Mouse (Mus musculus) brain, embryonic 14.5 days (tissue): ENCODE data around the gene Zdhhc24. TPM values are rescaled to one million over a fixed set of nuclear protein-coding genes. Genes with fewer than 3 reads are reported as not detected.

Source experiments
- DNase-seq: peaks from one replicate; pipeline ENCODE4 v3.0.0-alpha.2; 2011; ENCODE audit warnings: low read depth
- CTCF ChIP-seq: fragments of 200-500 bp; IDR thresholded peaks from 2 replicates; pipeline ENCODE4 v1.5.1; 2012; ENCODE audit warnings: inconsistent platforms, mild to moderate bottlenecking, moderate library complexity, borderline replicate concordance; ENCODE audit not compliant: insufficient read depth, insufficient read length; ENCODE audit errors: extremely low read depth
- POLR2A ChIP-seq: fragments of 200-500 bp; IDR thresholded peaks from 2 replicates; pipeline ENCODE4 v1.6.1; 2012; ENCODE audit warnings: mild to moderate bottlenecking, inconsistent platforms, borderline replicate concordance; ENCODE audit not compliant: poor library complexity, insufficient read depth, insufficient read length, severe bottlenecking; ENCODE audit errors: extremely low read depth
- polyA plus RNA-seq: library from polyadenylated mRNA; depleted of rRNA; stranded (reverse); fragments of >200 nt; gene quantifications from 2 replicates; pipeline ENCODE4 v1.2.3, GENCODE M21; 2012; rRNA removed

The Zdhhc24 gene
- polyA plus RNA-seq, 1 experiment: 32.0 TPM

DNA sequence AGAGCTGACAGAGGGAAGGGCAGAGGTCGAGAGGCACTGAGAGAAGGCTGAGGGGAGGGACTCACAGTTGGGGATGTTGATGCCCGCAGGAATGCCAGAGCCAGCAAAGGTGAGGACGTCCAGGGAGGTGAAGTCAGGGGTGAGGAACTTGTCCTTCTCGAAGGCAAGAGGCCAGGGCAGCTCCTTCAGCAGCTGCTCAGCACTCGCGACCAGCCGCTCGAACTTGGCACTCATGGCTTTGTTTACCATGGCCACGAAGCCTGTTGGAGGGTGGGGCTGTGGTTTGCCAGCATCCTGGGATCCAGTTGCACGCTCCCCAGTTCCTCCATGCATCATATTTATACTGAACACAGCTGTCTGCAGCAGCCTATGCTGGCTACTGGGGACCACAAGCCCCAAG lies 38.4 kb downstream of the Zdhhc24 start:
- no peak for DNase-seq
- TF ChIP-seq CTCF: no peak
- no peak for TF ChIP-seq POLR2A

DNA sequence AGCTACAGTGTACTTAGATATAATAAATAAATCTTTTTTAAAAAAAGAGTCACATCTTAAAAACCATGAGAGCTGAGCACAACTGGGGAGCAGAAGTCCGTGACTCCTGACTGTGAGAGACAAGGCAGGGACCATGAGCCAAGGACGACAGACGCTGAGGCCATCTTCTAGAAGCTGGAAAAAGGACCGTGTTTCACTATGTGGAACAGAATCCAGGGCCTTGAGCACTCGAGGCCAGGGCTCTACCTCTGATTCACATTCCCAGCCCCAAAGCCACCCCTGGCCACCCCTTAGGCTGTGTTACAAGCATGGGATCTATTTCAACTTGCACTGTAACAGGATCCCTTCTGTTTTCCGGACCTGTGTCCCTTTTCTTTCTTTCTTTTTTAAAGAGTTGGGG lies 41.2 kb downstream of the Zdhhc24 start:
- no peak for TF ChIP-seq CTCF
- TF ChIP-seq POLR2A: no peak
- no peak for DNase-seq

DNA sequence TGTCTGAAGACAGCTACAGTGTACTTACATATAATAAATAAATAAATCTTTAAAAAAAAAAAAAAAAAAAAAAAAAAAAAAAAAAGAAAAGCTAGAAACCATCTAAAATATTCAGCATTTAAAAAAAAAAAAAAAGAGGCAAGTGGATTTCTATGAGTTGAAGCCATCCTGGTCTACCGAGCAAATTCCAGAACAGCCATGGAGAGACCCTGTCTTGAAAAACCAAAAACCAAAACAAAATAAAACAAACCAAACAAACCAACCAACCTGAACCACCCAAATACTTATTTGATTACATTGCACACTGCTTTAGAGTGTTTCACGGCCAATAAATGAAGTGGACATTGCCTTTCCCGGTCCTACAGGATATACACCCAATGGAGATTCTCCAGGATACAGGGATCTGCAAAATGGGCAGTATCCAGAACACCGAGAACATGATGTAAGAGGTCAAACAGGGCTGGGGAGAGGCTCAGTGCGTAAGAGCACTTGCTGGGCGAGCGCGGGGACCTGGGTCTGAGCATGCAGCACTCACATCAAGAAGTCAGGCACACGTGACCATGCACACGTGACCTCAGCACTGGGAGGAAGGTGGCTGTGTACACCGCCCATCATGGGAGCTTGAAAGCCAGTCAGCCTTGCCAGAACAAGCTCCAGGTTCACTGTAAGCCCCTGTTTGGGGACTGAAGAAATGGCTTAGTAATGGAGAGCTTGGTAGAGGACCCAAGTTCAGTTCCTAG lies 46.8 kb downstream of the Zdhhc24 start:
- no peak for DNase-seq
- no peak for TF ChIP-seq CTCF
- TF ChIP-seq POLR2A: no peak

DNA sequence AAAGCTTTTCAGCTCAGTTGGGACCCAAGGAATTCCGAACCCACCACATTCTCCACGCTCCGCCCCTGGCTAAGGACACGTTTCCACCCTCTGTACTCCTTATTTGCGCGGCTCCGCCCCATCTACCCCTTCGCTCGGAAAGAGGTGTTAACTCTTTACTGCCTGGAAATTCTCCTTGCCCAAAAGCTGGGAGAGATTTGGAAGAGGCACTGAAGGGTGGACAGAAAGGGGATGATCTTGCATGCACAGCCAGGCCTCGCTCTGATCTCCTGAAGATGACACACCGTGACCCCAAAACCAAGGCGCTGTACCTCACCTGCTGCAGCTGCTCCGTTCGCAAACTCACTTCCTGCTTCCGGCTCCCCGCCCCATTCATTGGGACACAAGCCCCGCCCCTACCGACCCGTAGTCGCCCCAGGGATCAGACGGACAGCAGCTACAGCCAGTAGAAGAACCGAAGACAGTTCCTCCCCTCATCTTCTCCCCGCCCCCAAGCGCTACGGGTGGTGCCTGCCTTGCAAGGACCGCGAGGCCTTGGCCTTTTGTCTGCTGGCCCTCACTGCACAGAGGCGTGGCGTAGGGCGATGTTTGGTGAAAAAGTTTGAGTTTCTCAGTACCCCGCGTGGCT lies 49.5 kb downstream of the Zdhhc24 start, which contains the start of gene Dpp3:
Dpp3 (minus strand) TSS at position 384 of the 628 bp plus-strand sequence.
- TF ChIP-seq CTCF (no peak), POLR2A (peak; percentile 71; the same call in 1 of the 2 replicates)
- peak; percentile 99 for DNase-seq

DNA sequence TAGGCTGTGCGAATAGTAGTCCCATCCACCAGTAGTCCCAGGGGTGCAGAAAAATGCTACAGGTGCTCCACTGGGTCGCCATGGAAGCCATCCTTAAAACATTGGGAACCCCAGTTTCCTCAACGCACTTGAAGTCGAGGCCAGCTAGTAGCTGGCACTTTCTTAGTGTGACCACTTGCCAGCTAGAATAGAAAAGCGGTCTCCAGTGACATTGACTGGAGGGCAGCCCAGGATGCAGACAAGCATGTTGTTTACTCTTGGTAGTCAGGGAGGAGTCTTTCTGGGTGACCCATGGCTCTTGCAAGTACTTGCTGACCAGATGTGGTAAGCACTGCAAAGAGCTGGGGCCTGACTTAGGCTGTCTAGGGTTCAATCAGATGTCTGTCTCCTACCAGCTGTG lies 50.3 kb downstream of the Zdhhc24 start:
- DNase-seq: peak; percentile 25
- TF ChIP-seq POLR2A: no peak
- TF ChIP-seq CTCF: no peak

Other genes with a start within 250 kb of the Zdhhc24 start
- gene Gm960, start 180.0 kb upstream of the Zdhhc24 start, polyA plus RNA-seq: 3.3 and 4.3 TPM in 2 replicates
- 23.4 and 57.0 TPM in 2 replicates for gene Sptbn2, start 167.5 kb upstream of the Zdhhc24 start, polyA plus RNA-seq
- gene Rbm4b, start 122.2 kb upstream of the Zdhhc24 start, polyA plus RNA-seq: 97.3 and 97.9 TPM in 2 replicates
- 146 and 173 TPM in 2 replicates for gene Rbm4, start 84.8 kb upstream of the Zdhhc24 start, polyA plus RNA-seq
- gene Gm21992, start 67.1 kb upstream of the Zdhhc24 start, polyA plus RNA-seq: 28.7 and 57.0 TPM in 2 replicates
- 70.7 and 85.4 TPM in 2 replicates for gene Rbm14, start 67.0 kb upstream of the Zdhhc24 start, polyA plus RNA-seq
- 42.3 and 45.1 TPM in 2 replicates for gene Ccs, start 39.3 kb upstream of the Zdhhc24 start, polyA plus RNA-seq
- 0.30 and 0.62 TPM in 2 replicates for gene Ccdc87, start 39.3 kb upstream of the Zdhhc24 start, polyA plus RNA-seq
- gene Ctsf, start 23.5 kb upstream of the Zdhhc24 start, polyA plus RNA-seq: 73.6 and 85.2 TPM in 2 replicates
- 0.95 and 1.7 TPM in 2 replicates for gene Actn3, start 759 bp upstream of the Zdhhc24 start, polyA plus RNA-seq
- gene Bbs1, start 28.0 kb downstream of the Zdhhc24 start, polyA plus RNA-seq: 18.5 and 27.6 TPM in 2 replicates
- gene Dpp3, start 49.6 kb downstream of the Zdhhc24 start, polyA plus RNA-seq: 111 and 122 TPM in 2 replicates
- 10.3 and 14.2 TPM in 2 replicates for gene Peli3, start 64.5 kb downstream of the Zdhhc24 start, polyA plus RNA-seq
- 70.0 and 81.9 TPM in 2 replicates for gene Mrpl11, start 83.5 kb downstream of the Zdhhc24 start, polyA plus RNA-seq
- gene Npas4, start 111.6 kb downstream of the Zdhhc24 start, polyA plus RNA-seq: 4.1 and 7.8 TPM in 2 replicates
- gene Slc29a2, start 145.2 kb downstream of the Zdhhc24 start, polyA plus RNA-seq: 31.1 and 34.9 TPM in 2 replicates
- 46.8 and 49.8 TPM in 2 replicates for gene B4gat1, start 160.2 kb downstream of the Zdhhc24 start, polyA plus RNA-seq
- gene AC124502.3, start 160.2 kb downstream of the Zdhhc24 start, polyA plus RNA-seq: 1.9 and 2.8 TPM in 2 replicates
- 32.9 and 39.8 TPM in 2 replicates for gene Brms1, start 162.7 kb downstream of the Zdhhc24 start, polyA plus RNA-seq
- gene Rin1, start 171.8 kb downstream of the Zdhhc24 start, polyA plus RNA-seq: 4.0 and 4.3 TPM in 2 replicates
- 15.5 and 24.7 TPM in 2 replicates for gene Cd248, start 189.4 kb downstream of the Zdhhc24 start, polyA plus RNA-seq
- gene Tmem151a, start 206.9 kb downstream of the Zdhhc24 start, polyA plus RNA-seq: 6.8 and 10.7 TPM in 2 replicates
- 62.8 and 63.2 TPM in 2 replicates for gene Yif1a, start 209.9 kb downstream of the Zdhhc24 start, polyA plus RNA-seq
- gene Cnih2, start 219.9 kb downstream of the Zdhhc24 start, polyA plus RNA-seq: 467 and 494 TPM in 2 replicates
- 195 and 205 TPM in 2 replicates for gene Rab1b, start 228.4 kb downstream of the Zdhhc24 start, polyA plus RNA-seq
- 117 and 134 TPM in 2 replicates for gene Klc2, start 239.9 kb downstream of the Zdhhc24 start, polyA plus RNA-seq